Mouse (Mus musculus) CD8-positive naive resting alpha-beta T cell, adult 2 months (primary cell): ENCODE results near the gene Vps37c.

ENCODE experiments used
- DNase-seq, 2 experiments: peaks; one replicate each; pipeline ENCODE4 v3.0.0; 2022; ENCODE audit warnings: low read depth in 2 of 2, low spot score in 2 of 2

Vps37c gene

DNA sequence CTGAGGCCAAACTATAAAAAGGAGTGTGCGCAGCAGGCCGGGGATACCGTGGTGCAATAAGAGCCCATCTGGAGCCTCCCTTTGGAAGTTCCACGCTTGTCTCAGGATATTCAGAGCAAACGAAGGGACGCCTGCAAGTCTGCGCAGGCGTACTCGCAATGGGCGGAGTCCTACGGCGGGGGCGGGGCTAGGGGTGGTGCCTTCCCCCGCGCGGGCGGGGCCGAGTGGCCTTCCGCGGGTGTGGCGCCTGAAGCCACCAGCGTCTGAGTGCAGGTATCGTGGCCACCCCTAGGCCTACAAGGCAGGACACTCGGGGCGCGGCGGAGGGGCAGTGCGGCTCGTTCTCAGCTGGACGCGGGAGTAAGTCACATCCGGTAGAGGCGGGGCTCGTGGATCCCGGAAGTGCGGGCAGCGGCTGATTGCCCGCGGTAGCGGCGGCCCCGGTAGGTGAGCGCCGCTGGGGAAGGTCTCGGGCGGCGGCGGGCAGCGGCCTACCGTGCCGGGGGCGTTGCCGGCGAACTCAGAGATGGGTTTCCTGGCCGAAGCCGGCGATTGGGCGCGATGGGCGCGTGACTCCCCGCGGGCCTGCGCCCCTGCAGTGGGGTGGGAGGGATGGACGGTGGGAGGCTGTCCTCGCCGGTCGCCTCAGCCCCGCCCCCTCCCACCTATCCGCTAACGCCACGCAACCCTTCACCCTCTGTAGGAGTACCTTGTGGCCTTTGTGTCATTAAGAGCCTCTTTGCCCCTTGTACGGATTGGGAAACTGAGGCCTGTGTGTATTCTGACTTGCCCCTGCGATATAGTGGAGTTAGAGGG lies at the start of gene Vps37c:
Gene Vps37c (plus strand): TSS at position 199 of the 816 bp plus-strand sequence.
- DNase-seq, result peak; percentile 88 to 95

DNA sequence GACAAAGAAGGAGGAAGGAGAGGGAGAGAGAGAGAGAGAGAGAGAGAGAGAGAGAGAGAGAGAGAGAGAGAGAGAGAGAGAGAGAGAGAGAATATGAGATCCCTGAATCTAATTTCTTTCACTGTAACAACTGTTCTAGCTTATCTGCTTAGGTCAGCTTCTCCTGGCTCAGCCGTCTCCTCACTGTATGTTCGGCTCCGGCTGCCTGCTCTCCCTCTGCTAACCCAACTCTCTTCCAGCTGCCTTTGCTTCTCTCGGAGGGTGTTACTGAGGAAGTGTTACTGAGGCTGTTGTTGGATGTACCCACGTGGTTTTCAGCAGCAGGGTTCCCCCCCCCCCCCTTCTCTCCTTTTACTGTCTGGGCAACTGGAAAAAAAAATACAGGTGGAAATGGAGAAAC lies 48.5 kb upstream of the Vps37c start:
- DNase-seq, result no peak

DNA sequence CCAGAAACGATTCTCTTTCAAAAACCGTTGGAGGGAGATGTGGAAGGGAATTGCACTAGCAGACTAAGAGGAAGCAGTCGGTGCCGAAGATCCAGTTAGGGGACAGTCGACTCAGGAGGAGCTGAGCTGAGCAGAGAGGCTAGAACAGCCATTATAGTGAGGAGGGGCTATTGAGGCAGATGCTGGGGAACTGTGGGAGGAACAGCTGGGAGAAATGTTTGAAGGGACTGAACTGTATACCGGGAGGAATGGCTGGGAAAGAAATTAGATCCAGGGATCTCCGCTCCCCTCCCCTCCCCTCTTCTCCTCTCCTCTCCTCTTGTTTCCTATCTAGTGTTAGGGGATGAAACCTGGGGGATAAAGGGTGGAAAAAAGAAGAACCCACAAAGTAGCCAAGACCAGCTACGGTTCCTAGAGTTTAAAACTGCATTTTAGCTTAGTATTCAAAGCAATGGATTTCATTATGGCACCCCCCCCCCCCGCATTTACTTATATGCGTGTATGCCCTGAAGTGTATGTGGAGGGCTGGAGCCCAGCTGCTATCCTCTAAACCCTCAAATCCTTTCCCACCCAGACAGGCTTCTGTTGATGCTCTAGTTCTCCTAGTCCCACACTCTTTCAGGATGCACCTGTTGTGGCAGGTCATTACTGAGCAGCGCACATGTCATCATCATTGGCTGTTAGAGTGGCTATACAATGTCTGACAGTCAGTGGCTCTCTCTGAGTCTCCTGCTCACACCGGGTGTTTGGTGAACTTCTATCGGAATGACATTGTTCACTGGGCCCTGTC lies 47.8 kb upstream of the Vps37c start:
- no peak for DNase-seq

DNA sequence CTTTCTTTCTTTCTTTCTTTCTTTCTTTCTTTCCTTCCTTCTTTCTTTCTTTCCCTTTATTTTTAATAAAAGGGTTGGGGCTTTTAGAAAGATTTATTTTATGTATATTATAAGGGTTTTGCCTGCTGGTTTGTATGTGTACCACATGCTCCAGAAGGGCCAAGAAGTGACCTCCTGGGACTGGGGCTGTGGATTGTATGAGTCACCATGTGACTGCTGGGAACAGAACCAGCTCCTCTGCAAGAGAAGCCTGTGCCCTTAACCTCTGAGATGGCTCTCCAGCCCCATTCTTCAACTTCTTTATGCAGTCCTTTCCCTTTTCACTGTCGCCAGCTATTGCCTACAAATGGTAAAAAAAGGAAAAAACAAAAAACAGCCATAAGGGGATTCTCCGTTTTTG lies 42.9 kb upstream of the Vps37c start:
- DNase-seq, result no peak

DNA sequence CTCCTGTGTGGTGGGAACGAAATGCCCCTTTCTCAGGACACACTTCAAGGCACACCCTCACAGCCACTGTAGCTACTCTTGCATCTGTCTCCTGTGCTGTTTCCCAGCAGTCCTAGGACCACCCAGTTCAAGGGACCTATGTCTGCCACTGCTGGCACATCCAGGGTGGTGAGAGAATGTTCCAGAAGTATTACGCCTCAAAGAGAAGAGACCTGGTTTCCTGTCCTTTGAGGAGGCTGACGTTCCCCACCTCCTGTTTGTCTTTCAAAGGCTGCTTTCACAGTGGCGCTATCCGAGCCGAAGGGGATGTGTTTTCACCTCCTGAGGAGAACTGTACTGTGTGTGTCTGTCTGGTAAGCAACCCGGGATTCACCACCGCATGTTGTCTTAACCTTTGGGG lies 40.4 kb upstream of the Vps37c start:
- DNase-seq, result peak; percentile 38 to 53

DNA sequence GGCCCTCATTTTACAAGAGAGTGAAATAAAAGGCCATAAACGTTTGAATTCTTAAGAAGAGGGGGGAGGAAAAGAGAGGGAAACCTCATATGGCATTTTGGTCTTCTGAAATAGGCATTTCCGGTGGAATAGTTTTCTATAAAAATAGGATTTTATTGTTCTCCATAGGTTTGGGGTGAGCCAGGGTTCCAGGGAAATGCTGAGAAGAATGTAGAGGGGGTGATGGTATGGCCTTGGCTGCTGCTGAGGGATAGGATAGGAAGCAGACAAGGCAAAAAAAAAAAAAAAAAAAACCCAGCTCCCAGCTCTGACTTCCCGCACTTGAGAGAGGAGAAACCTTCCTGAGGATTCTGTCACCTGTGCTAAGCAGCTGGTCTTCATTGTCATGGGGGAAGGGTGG lies 32.5 kb upstream of the Vps37c start:
- no peak for DNase-seq

DNA sequence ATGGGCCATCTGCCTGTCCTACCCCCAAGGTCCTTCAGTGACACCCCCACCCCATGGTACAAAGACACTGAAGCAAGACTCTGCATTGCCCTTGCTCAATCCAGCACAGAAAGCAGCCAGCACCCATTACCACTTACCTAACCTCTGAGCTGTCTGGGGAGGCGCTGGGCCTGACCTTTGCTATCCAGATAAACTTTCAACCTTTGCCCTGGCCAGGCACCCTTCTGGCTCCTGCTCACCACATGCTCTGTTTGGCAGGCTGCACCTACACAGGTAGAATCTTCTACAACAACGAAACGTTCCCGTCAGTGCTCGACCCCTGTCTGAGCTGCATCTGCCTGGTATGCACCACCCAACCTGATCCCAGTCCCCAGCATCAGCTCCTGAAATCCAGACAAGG lies 30.8 kb upstream of the Vps37c start:
- DNase-seq, result no peak

DNA sequence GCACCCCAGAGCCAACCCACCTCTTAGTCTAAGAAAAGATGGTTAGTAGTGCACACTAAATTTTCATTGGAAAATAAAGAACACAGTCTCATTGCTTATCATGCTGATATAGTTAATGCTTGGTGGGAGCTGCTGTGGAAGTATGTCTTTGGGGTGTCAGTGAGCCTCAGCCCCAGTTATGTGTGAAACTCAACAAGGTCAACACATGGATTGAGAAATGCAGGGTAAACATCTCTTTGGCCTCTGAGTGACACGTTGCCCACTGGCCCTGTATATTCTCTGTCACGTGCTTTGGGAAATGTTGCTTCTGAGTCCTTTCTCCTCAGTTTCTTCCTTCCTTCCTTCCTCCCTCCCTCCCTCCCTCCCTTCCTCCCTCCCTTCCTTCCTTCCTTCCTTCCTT lies 30.1 kb upstream of the Vps37c start:
- no peak for DNase-seq

DNA sequence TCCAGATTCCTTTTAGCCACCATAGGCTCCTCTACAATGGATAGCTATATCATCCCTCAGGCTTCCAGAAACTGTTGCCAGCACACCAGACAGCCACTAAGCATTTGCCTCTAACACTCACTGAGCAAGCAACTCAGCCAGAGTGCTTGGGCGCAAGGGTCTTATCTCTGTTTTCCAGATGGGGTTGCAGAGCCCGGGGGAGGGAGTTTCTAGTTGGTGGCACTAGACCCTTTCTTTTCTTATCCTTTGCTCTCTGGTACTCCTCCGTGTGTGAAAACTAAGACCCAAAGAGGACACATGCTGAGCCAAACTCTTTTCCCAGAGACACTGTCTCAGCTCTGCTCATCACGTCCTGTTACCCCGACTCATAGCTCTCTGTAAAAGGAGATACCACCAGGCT lies 27.2 kb upstream of the Vps37c start:
- no peak for DNase-seq

DNA sequence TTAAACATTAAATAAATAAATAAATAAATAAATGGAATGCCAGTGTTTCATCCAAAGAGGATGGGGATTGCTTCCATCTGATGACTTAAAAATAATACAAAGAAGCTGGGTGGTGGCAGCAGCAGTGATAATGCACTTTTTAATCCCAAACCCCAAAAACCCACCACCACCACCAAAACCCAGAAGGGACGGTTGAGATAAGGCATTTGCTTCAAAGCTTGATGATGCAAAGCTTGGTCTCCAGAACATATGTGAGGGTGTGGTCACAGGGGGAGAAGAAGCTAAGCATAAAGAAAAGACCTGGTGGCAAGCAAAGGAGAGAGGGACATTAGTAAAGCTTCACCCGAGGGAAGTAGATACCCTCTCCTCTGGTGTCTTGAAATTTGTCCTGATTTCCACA lies 26.6 kb upstream of the Vps37c start:
- DNase-seq, result no peak

DNA sequence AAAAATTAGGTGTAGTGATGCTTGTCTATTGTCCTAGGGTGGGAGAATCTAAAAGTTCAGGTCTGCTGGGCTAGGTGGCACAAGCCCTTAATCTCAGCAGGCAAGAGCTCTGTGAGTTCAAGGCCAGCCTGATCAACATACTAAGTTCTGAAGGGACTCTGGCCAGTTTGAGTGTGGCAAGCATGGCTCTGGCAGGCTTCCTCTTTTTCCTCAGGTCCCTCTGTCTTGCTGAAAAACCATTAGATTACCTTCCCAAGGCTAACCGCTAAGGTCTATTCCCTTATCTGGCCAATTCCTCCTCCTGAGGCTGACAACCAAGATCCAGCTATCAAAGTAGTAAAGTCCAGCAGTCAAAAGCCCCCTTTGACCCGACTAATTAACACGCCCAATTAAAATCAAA lies 25.9 kb upstream of the Vps37c start:
- DNase-seq, result no peak

DNA sequence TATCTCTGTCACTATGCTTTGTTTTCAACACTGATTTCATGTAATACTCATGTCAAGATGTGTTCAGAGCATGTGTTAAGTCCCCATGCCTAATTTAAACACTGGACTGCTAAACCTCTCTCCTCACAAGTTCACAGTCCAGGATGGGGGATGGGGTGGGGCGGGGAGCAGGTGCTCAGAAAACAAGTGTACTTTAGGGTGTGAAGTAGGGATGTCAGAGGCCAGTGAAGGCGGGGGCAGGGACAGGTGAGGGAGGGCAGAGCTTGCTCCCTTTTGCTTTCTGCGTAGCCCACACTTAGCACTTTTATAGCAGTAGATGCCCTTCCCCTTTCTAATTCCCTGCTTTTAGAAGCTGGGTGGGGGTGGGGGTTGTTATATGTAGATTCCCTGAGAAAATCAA lies 23.4 kb upstream of the Vps37c start:
- DNase-seq, result no peak

DNA sequence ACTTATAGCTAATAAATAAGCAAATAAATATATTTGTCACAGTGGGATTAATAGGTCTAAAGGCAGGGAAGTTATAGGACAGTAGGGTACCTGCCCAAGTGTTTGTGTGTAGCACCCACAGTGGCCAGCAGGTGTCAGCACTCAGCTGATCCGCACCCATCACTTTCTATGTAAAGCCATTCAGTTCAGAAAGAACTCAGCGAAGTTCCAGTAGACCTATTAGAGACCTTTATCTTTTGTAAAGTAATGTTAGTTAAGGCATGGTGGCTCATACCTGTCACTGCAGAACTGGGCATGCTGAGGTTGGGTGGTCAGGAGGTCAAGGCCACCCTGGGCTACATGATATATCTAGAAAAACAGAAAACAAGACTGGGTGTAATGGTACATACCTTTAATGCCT lies 23.0 kb upstream of the Vps37c start:
- peak; percentile 52 to 68 for DNase-seq

DNA sequence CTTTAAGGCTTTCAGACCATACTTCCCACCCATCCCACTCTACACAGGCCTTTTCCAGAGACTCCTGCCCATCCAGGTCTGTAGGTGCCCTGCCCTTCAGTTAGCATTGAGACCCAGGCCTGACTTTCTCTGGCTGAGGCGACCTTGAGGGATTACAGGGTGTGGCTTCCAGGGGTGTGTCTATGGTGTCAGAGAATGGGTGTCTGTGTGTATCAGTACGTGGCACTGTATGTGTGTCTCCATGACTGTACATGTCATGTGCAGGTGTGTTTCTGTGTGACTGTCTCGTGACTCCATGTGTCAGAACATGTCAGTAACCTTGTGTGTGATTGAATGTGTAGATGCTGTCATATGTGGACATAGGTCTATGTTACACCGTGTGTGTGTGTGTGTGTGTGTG lies 17.2 kb upstream of the Vps37c start:
- DNase-seq, result no peak

DNA sequence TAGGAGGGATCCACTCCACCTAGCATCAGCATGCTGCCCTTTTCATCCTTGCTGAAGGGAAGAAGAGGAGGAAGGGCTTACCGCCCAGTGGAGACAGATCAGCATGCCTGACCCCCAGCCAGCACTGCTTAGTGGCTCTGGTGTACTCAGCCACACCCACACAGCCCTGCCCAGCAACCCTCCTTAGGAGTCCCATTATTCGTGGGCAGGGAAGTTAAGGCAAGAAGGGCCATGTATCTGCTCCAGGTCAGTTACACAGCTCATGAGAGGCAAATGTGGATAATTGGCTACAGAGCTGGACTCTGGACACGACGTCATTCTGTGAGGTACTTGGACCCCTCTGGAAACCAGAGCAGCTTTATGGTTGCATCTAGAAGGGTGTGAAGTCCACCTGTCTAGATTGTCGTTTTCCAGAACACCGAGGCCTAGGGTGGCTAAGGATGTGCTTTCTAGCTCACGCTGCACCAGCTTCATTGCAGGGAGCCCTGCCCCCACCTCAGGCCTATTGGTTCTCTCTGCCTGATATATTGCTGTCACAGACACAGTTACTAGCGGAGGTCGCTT lies 16.6 kb upstream of the Vps37c start:
- no peak for DNase-seq

DNA sequence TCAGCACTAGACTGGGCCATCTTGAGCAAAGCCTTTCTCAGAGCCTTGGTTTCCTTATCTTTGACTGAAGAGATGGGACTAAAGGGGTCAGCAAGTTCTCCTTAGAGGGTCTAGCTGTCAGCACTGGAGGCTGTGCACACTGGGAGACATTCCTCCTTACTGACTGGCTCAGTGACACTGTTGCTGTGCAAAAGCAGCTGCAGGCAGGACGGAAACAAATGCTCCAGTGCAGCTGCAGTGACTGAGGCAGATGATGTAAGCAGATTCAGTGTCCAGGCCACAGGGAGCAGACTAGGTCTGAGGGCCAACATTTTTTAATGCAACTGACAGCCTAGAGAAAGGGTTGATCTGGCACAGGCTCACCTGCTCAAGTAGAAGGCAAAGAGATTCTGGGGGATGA lies 15.3 kb upstream of the Vps37c start:
- no peak for DNase-seq

DNA sequence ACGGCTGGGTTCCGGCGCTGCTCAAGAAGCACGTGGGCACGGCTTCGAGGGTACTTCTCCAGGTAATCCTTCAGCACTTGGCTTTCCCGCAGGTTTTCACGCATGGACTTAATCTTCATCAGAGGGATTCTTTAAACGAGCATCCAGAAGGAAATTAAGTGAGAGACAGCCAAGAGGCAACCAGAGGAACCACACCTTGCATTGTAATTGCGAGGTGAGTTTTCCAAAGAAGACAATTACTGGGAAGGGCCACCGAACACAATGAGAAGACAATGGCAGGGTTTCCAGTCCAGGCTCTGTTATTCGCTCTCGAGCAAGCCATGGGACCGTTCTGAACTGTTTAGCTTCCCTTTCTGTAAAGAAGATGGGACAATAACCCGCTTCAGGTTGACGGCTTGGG lies 11.9 kb upstream of the Vps37c start:
- no peak for DNase-seq

DNA sequence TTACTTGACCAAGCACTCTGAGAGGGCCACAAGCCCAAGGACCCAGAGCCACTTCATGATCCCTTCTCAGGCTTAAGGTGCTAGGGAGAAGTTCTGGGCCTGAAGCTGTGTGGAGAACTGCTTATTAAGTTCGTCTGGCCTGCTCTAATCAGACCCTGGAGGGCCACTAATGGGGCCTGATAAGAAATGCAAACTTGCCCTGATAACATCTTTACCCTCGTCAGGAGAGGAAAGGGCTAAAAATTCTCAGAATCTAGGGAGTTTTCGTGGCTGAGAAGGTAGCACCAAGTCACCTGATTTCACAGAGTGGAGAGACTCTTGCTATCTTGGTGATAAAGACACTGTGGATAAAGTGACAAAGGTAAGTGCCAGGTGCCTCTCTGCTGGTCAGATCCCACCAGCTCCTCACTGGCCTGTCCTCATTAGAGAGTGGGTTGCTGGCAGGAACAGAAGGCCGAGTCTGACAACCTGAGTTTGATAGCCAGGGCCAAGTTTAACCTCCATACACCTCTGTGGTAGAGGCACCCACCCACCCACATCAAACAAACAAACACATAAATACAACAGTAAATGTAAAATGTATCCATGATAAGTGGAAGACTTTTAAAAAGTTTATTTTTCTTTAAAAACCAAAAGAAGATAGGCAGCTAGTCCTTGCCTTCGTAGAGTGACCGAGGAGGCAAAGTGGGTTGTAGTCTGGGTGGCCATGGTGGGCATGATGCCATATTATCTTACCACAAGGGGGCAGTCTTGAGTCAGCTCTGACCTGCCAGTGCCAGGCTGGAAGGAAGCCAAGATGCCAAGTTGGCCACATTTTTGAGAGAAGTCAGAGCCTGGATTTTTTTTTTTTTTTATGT lies 10.4 kb upstream of the Vps37c start, which contains the start of gene Pga5:
Gene Pga5 (minus strand): TSS at position 157 of the 857 bp plus-strand sequence.
- peak; percentile 68 to 79 for DNase-seq

DNA sequence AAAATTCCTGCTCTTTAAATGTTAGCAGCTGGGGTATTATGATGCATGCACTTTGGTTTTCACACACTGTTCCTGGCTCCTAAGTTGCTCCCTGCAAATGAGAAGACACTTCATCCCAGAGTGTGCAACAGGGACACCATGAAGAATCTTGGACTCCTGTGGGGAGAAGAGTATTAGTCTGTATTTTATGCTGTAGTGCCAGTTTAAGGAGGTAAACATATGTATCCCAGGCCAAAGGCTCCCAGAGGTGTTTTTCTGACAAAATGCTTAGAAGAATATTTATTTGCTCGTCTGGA lies 9.8 kb upstream of the Vps37c start:
- DNase-seq, result no peak

DNA sequence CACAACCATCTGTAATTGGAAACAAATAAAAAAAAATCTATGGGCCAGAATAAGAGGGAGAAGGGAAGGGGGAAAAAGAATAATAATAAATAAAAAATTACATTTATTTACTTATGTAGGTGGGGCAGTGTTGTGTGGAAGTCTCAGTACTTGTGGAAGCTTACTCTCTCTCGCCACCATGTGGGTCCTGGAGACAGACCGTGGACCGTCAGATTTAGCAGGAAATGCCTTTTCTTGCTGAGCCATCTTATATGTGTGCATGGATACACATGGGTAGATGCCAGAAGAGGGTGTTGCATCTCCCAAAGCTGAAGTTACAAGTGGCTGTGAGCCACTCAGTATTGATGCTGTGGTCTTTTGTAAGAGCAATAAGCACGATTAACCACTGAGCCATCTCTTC lies 7.0 kb upstream of the Vps37c start:
- DNase-seq, result no peak

DNA sequence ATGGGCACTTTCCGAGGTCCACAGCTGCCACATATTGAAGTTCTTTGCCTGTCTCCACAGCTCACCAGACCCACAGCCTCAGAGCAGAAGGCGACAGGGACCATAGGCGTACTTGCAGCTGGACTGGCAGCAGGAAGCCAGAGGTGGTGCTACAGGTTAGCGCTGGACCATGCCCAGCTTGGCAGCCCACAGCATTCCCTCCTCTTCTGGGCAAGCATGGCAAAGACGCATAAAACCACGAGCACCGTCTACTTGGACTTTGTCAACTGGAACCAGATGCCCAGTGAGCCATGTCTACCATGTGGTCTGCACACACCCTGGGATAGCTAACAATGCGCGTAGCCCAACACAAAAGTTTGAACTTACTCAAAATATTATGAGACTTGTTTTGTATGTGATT lies 3.5 kb upstream of the Vps37c start:
- DNase-seq, result no peak
